8 mouse cellular contexts compared by ENCODE assay signal in the genomic region with DNA sequence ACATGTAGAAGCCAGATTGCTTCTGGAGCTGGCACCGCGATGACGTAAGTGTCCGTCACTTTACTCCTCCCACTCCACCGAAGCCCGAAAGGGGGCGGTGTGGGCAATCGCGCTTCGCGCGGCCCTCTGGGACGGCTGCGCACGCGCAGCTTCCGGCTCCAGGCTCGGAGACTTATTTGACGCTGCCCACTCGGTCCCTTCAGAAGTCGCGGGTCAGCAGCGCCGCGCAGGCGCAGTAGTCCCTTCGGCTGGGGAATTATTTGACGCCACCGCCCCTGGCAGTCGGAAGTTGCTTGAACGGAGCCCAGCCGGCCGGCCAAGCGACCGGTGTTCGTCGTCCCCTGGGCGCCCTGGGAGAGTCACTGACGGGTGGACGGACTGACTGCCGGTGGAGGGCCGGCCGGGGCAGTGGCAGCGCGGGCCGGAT. TPM values are rescaled to one million over a fixed set of nuclear protein-coding genes. Genes with fewer than 3 reads are reported as not detected.
DNase-seq lines count a peak whose midpoint lies in the region; ATAC-seq and TF ChIP-seq lines count a peak whose summit lies in the region.

A gene (plus strand): TSS at position 254 of the 427 bp plus-strand sequence.

- under 1% methylated on average over 43 of the region's 46 CpGs for WGBS in forebrain, embryonic 12.5 days
- under 1% methylated on average over 39 of the region's 46 CpGs for WGBS in heart, postnatal 0 days
- WGBS in liver, embryonic 16.5 days (ENCODE audit: insufficient replicate concordance), result under 1% methylated on average over 43 of the region's 46 CpGs
- WGBS in neural tube, embryonic 13.5 days, result under 1% methylated on average over 46 of the region's 46 CpGs

- peak; percentile 97 for DNase-seq in c-Kit-positive CD71-positive TER-119-positive erythroid progenitor cells, embryonic 14.5 days (ENCODE audit: low spot score)
- DNase-seq in heart, postnatal 0 days (ENCODE audit: low spot score), result peak; percentile 98
- DNase-seq in kidney, postnatal 4 days, result peak; percentile 99

- TF ChIP-seq EP300 in heart, postnatal 0 days (IDR thresholded peaks at IDR 0.05; ENCODE audit: low read depth), result no peak

- H3K27ac ChIP-seq in forebrain, embryonic 12.5 days, result peak within 1 kb of the TSS; percentile 88
- H3K27ac ChIP-seq in heart, postnatal 0 days (ENCODE audit: low read depth), result peak within 1 kb of the TSS; percentile 86
- H3K27ac ChIP-seq in liver, embryonic 16.5 days (ENCODE audit: low read length), result peak within 1 kb of the TSS; percentile 84
- H3K27ac ChIP-seq in neural tube, embryonic 13.5 days (replicated peaks), result peak within 1 kb of the TSS; percentile 95
- peak within 1 kb of the TSS; percentile 91 for H3K27ac ChIP-seq in testis, adult 2 months (ENCODE audit: control insufficient read depth, insufficient read depth, low read depth, low read length)

- TF ChIP-seq CTCF in E14TG2a.4 (conservative IDR thresholded peaks at IDR 0.05; ENCODE audit: low read length), result 0 out of 2 replicates have a peak, but pooled peaks have one; percentile 15
- peak; percentile 52 for TF ChIP-seq CTCF in heart, postnatal 0 days (IDR thresholded peaks at IDR 0.05; ENCODE audit: low read depth)
- TF ChIP-seq CTCF in testis, adult 2 months (IDR thresholded peaks at IDR 0.05; ENCODE audit: control insufficient read depth, insufficient read depth, insufficient replicate concordance, low read depth, low read length), result peak; percentile 59; the same call in 1 of the 2 replicates

- TF ChIP-seq POLR2A in testis, adult 2 months (IDR thresholded peaks at IDR 0.05; ENCODE audit: control insufficient read depth, low read depth, low read length), result peak; percentile 67

- ATAC-seq in forebrain, embryonic 12.5 days (ENCODE audit: low FRiP score), result peak; percentile 94
- ATAC-seq in heart, postnatal 0 days (ENCODE audit: insufficient read depth, low read depth), result peak; percentile 91
- peak; percentile 86 for ATAC-seq in liver, embryonic 16.5 days (ENCODE audit: low read depth)
- ATAC-seq in neural tube, embryonic 13.5 days (ENCODE audit: low read depth), result peak; percentile 86

- peak within 1 kb of the TSS; percentile 96 for H3K4me3 ChIP-seq in E14TG2a.4 (replicated peaks; ENCODE audit: low read length)
- peak within 1 kb of the TSS; percentile 96 for H3K4me3 ChIP-seq in forebrain, embryonic 12.5 days (replicated peaks)
- peak within 1 kb of the TSS; percentile 93 for H3K4me3 ChIP-seq in heart, postnatal 0 days (ENCODE audit: low read depth, low read length)
- H3K4me3 ChIP-seq in liver, embryonic 16.5 days (ENCODE audit: low read depth, low read length), result peak within 1 kb of the TSS; percentile 96
- peak within 1 kb of the TSS; percentile 95 for H3K4me3 ChIP-seq in neural tube, embryonic 13.5 days
- H3K4me3 ChIP-seq in testis, adult 2 months (ENCODE audit: control insufficient read depth, low read depth, low read length), result peak within 1 kb of the TSS; percentile 90

- H3K4me2 ChIP-seq in forebrain, embryonic 12.5 days, result peak within 1 kb of the TSS; percentile 95
- peak within 1 kb of the TSS; percentile 86 for H3K4me2 ChIP-seq in heart, postnatal 0 days (ENCODE audit: low read depth, low read length)
- peak within 1 kb of the TSS; percentile 87 for H3K4me2 ChIP-seq in liver, embryonic 16.5 days (ENCODE audit: low read depth, low read length)
- peak within 1 kb of the TSS; percentile 94 for H3K4me2 ChIP-seq in neural tube, embryonic 13.5 days

- peak within 1 kb of the TSS; percentile 94 for H3K9ac ChIP-seq in forebrain, embryonic 12.5 days
- peak within 1 kb of the TSS; percentile 90 for H3K9ac ChIP-seq in heart, postnatal 0 days (replicated peaks; ENCODE audit: low read depth, low read length)
- H3K9ac ChIP-seq in liver, embryonic 16.5 days (ENCODE audit: low read depth, low read length), result peak within 1 kb of the TSS; percentile 94
- H3K9ac ChIP-seq in neural tube, embryonic 13.5 days, result peak within 1 kb of the TSS; percentile 94

- H3K27me3 ChIP-seq in E14TG2a.4 (ENCODE audit: insufficient read depth, low read length), result no peaks in the 10 kb centered on the region
- no peaks in the 10 kb centered on the region for H3K27me3 ChIP-seq in forebrain, embryonic 12.5 days
- no peaks in the 10 kb centered on the region for H3K27me3 ChIP-seq in heart, postnatal 0 days (ENCODE audit: control insufficient read depth, insufficient read depth, low read length)
- H3K27me3 ChIP-seq in liver, embryonic 16.5 days (ENCODE audit: control insufficient read depth, insufficient read depth, low read depth, low read length), result no peaks in the 10 kb centered on the region
- H3K27me3 ChIP-seq in neural tube, embryonic 13.5 days, result no peaks in the 10 kb centered on the region
- no peaks in the 10 kb centered on the region for H3K27me3 ChIP-seq in testis, adult 2 months (ENCODE audit: control insufficient read depth, insufficient read depth, low read length)

- no peaks in the 10 kb centered on the region for H3K36me3 ChIP-seq in E14TG2a.4 (ENCODE audit: insufficient read depth, low read length)
- no peaks in the 10 kb centered on the region for H3K36me3 ChIP-seq in forebrain, embryonic 12.5 days (replicated peaks)
- H3K36me3 ChIP-seq in heart, postnatal 0 days (replicated peaks; ENCODE audit: control insufficient read depth, insufficient read depth, low read length), result no peaks in the 10 kb centered on the region
- no peaks in the 10 kb centered on the region for H3K36me3 ChIP-seq in liver, embryonic 16.5 days (ENCODE audit: control insufficient read depth, insufficient read depth)
- no peaks in the 10 kb centered on the region for H3K36me3 ChIP-seq in neural tube, embryonic 13.5 days
- no peaks in the 10 kb centered on the region for H3K36me3 ChIP-seq in testis, adult 2 months (ENCODE audit: control insufficient read depth, insufficient read depth, low read length)

- peaks cover 20% of the 10 kb centered on the region for H3K4me1 ChIP-seq in E14TG2a.4 (replicated peaks; ENCODE audit: low read depth, low read length)
- H3K4me1 ChIP-seq in forebrain, embryonic 12.5 days, result peaks cover 25% of the 10 kb centered on the region
- H3K4me1 ChIP-seq in heart, postnatal 0 days (ENCODE audit: control insufficient read depth, insufficient read depth), result peaks cover 17% of the 10 kb centered on the region; the same call in 1 of the 2 replicates
- peaks cover 24% of the 10 kb centered on the region for H3K4me1 ChIP-seq in liver, embryonic 16.5 days (ENCODE audit: control insufficient read depth, low read depth, low read length)
- H3K4me1 ChIP-seq in neural tube, embryonic 13.5 days (replicated peaks), result peaks cover 32% of the 10 kb centered on the region
- peaks cover 5% of the 10 kb centered on the region for H3K4me1 ChIP-seq in testis, adult 2 months (ENCODE audit: control insufficient read depth, insufficient read depth, low read length)

- no peaks in the 10 kb centered on the region for H3K9me3 ChIP-seq in E14TG2a.4 (ENCODE audit: low read length)
- H3K9me3 ChIP-seq in forebrain, embryonic 12.5 days, result no peaks in the 10 kb centered on the region
- H3K9me3 ChIP-seq in heart, postnatal 0 days (replicated peaks; ENCODE audit: control insufficient read depth, low read length), result no peaks in the 10 kb centered on the region
- no peaks in the 10 kb centered on the region for H3K9me3 ChIP-seq in liver, embryonic 16.5 days (replicated peaks; ENCODE audit: control insufficient read depth, low read length)
- no peaks in the 10 kb centered on the region for H3K9me3 ChIP-seq in neural tube, embryonic 13.5 days

RNA-seq across cellular contexts. Expression of the gene that starts here (rescaled TPM):
- 24.3 and 26.0 TPM in 2 replicates for polyA plus RNA-seq in forebrain, embryonic 12.5 days (2016; fragmentation: Nextera tagmentation; extraction: Ambion mirVana)
- 22.9 and 23.8 TPM in 2 replicates for total RNA-seq in heart, postnatal 0 days (2014; rRNA removed; ENCODE audit: low replicate concordance)
- 5.9 and 7.1 TPM in 2 replicates for polyA plus RNA-seq in heart, postnatal 0 days (2015; fragmentation: Nextera tagmentation; extraction: Ambion mirVana)
- 4.4 and 4.7 TPM in 2 replicates for polyA plus RNA-seq in liver, embryonic 16.5 days (2015; fragmentation: Nextera tagmentation; extraction: Ambion mirVana)
- 22.1 and 23.5 TPM in 2 replicates for polyA plus RNA-seq in neural tube, embryonic 13.5 days (2015; fragmentation: Nextera tagmentation; extraction: Ambion mirVana)
- polyA plus RNA-seq in testis, adult 2 months (2012; rRNA removed), result 16.8 and 18.8 TPM in 2 replicates

Comparison
In these comparisons a context has a peak if more than half of its experiments do, and no peak if none do; other contexts are left out.
1. Peak in every context shown above with its lines: DNase-seq, ATAC-seq, H3K4me3 ChIP-seq and H3K27ac ChIP-seq.